Mouse (Mus musculus) cerebellum, postnatal 10 days (tissue): ENCODE measurements around the gene Mtch1.
"Not testable (repeated sequence)": the region's sequence is repeated elsewhere in the genome, so short reads cannot be mapped to it uniquely, and the experiment has no call there.

Source experiments
- DNase-seq, 2 experiments: peaks; one replicate each; pipeline ENCODE4 v3.0.0; 2021; ENCODE audit warnings: mixed read lengths in 2 of 2

Gene Mtch1

DNA sequence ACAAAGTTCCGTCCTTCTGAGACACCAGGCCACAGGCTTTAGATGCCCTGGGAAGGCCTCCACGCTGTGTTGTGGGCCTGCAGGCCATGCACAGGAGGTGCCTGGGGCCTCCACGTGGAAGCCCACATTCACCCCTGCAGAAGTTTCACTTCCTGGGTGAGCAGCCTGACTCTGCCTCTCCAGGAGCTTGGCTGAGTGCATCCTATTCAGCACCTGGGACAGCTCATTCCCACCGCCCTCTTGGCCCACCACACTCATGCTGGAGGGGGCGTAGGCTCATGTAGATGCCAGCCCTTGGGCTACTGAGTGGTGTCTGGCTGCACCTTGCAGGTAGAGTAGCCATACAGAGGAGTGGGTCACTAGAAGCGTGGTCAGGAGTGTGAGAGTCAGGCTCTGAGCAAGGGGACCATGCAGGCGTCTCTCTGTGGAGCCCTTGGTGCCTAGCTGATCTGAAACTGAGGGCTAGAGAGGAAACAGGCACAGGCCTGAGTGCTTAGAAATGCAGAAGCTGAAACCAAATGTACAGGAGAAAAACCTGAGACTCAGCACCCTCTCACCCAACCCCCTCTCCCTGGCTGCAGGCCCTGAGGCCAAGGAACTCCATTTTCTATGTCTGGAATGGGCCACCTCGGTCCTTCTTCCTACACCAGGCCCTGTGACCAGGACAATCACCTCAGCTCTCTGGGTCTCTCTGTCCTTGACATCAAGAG lies 14.4 kb upstream of the Mtch1 start:
- peak in 1 of 2 experiments; percentile 6 for DNase-seq

- DNase-seq: peak in 1 of 2 experiments; percentile 44
Observed at GRCm38 (mm10) chr17:29360761-29361221, 13.1 kb upstream of the Mtch1 start, which contains the start of gene Fgd2. Gene Fgd2 (plus strand): TSS chr17:29360914.

DNA sequence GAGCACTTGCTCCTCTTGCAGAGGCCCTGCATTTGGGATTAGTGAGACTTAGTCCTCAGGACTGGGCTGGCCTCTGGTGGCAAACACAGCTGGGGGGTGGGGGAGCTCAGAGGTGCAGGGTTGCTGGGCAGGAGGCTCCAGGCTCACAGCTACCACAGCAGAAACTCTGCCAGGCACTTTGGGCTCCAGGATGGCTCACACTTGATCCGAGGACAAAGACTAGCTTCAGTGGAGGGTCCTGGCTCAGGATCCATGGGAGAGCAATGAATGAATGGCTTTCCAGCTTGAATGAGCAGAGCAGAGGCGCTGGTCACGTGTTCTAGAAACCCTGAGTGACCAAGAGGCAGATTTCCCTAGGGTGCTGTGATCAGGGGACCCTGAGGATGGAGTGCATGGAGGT lies 11.2 kb upstream of the Mtch1 start:
- peak in 1 of 2 experiments; percentile 35 for DNase-seq

GRCm38 (mm10) chr17:29356882-29357281 lies 9.1 kb upstream of the Mtch1 start:
- DNase-seq: no peak

DNA sequence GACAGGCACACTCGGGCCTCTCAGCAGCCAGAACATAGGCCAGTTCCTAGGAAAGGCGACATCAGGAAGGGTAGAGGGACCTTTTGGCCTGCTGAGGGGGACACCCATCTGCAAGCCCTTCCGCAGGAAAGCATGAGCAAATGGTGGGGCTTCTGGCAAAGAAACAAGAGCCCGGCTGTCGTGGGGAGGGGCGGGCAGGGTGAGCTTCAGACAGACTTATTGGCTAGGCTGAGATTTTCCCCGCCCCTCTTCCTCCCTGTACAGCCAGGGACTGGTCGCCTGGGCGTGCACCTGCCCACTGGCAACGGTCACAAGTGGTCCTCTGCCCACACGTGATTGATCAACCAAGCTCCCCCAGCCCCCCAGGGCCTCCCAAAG lies 8.7 kb upstream of the Mtch1 start:
- DNase-seq: peak; percentile 94 to 96

- DNase-seq: peak; percentile 87 to 90
Observed at GRCm38 (mm10) chr17:29355841-29356478, 8.2 kb upstream of the Mtch1 start.

DNA sequence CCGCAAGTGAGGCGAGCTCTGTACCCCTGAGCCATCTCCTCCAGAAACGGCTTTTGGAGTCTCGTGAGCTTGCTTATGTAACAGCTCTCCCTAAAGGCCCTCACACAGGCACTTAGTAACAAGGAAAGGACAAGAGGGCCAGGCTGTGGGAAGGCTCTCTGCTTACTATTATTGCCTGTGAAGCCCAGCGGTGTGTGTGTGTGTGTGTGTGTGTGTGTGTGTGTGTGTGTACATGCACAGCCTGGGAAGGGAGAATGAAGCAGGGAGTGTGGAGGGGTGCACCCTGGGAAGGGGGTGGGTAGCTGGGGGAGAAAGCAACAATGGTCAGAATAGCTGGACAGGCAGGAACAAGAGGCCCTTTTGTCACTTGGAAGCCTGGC lies 7.7 kb upstream of the Mtch1 start:
- peak in 1 of 2 experiments; percentile 57 for DNase-seq

DNA sequence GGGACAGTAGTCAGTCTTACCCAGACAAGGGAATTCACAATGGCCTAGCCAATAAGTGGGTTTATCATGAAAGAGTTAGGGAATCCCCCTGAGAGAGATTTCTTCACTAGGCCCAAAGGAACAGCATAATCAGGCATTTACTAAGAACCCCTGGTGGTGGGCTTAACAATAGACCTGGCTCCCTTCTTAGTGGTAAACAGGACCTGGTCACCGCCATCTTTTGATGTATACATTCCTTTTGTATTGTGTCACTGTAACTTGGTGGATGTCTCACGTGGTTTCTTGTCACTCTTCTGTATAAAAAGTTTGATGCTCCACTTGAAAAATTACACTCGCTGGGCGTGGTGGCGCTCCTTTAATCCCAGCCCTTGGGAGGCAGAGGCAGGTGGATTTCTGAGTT lies 3.3 kb upstream of the Mtch1 start:
- DNase-seq: not testable (repeated sequence)

DNA sequence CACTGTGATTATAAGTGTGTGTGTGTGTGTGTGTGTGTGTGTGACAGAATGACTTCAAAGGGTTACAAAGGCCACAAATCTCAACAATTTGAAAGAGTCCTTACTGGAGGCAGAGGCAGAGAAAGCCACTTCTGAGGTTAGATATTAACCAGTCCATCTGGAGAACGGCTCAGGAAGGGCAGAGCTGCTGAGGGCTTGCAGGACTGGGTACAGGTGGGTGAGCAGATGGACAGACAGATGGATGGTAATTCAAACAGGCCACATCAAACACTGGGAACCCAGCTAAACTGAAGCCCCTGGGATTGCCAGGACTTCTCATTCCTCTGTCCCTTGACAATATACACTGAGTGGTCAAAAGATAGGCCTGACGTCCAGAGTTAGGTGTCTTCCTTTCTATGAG lies 1.3 kb upstream of the Mtch1 start:
- peak; percentile 59 to 60 for DNase-seq

DNA sequence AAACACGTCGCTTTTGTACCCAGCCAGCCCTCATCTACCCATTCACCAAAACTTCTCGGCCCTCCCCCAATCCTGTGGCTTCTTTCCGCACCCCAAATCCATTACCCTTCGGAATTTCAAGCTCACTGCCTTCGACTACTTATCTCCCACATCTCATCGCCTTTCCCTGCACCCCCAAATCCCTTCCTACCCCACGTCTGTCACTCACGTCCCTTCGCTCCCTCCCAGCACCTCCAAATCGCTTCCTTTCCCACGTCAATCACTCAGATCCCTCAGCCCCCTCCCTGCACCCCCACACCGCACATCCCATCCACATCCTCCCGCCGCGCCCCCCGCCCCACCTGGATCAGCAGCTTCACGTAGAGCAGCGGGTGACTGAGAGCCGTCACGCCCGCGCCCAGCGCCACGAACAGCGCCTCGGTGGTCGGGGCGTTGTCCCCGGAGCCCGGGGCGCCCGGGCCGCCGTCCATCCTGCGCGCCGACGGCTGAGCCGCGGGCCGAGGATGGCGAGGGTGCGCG lies 549 bp downstream of the Mtch1 start:
- DNase-seq: peak; percentile 74 to 77

- peak; percentile 80 to 81 for DNase-seq
Observed at GRCm38 (mm10) chr17:29346496-29347125, 1.1 kb downstream of the Mtch1 start.

- DNase-seq: peak; percentile 9 to 10
Observed at GRCm38 (mm10) chr17:29345272-29345671, 2.5 kb downstream of the Mtch1 start.

DNA sequence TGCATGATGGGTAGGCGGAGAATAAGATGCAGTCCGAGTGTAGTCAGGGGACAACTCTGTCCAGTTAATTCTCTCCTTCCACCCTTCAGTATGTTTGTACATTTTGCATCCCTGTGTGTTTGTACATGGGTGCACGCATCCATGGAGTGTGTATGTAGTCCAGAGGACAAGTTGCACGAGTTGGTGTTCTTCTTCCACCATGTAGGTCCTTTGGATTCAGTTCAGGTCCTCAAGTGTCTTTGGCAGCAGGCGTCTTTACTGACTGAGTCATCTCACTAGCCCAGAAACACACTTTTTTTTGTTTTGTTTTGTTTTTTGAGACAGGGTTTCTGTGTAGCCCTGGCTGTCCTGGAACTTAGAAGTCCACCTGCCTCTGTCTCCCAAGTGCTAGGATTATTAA lies 4.5 kb downstream of the Mtch1 start:
- no peak for DNase-seq

GRCm38 (mm10) chr17:29342010-29342910 lies 5.5 kb downstream of the Mtch1 start:
- DNase-seq: peak; percentile 25 to 35

GRCm38 (mm10) chr17:29341591-29342003 lies 6.1 kb downstream of the Mtch1 start:
- DNase-seq: peak in 1 of 2 experiments; percentile 53

DNA sequence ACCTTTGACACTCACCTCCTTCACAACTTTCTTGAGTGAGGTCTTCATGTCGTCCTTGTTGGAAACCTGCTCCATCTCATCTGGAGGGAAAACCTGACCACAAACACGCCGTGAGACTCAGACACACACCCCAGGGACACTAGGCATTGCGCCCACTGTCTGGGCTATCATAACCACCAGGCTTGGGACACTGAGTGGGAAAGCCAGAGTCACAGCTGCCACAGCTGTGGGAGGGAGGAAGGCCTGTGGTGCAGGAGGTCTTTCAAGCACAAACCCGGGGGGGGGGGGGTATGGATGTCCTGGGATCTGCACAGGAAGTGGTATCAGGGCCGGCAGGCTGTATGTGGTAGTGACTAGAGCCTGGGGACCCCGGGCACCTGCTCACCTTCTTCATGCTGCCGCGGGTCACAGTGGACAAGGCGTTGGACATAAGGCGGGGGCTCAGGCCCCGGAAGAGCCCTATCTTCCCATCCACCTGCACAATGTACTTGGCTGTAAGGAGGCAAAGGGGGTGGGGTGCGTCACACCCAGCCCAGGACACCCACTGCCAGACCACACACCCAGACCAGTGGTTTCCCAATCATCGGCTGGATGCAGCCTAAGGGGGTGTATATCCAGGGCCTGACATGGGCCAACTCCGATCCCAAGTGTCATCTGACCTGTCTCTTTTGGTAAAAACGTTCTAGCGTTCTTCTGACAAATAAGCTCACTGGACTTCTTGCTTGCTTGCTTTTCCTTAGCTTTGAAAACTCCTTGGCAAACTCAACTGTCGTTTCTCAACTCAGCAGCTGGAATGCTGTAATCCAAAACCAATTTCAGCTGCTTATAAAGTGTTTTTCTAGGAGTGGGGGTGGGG lies 7.1 kb downstream of the Mtch1 start:
- no peak for DNase-seq

GRCm38 (mm10) chr17:29339170-29339768 lies 8.5 kb downstream of the Mtch1 start:
- DNase-seq: peak; percentile 70 to 71

GRCm38 (mm10) chr17:29337979-29338823 lies 9.5 kb downstream of the Mtch1 start:
- peak; percentile 64 to 78 for DNase-seq

DNA sequence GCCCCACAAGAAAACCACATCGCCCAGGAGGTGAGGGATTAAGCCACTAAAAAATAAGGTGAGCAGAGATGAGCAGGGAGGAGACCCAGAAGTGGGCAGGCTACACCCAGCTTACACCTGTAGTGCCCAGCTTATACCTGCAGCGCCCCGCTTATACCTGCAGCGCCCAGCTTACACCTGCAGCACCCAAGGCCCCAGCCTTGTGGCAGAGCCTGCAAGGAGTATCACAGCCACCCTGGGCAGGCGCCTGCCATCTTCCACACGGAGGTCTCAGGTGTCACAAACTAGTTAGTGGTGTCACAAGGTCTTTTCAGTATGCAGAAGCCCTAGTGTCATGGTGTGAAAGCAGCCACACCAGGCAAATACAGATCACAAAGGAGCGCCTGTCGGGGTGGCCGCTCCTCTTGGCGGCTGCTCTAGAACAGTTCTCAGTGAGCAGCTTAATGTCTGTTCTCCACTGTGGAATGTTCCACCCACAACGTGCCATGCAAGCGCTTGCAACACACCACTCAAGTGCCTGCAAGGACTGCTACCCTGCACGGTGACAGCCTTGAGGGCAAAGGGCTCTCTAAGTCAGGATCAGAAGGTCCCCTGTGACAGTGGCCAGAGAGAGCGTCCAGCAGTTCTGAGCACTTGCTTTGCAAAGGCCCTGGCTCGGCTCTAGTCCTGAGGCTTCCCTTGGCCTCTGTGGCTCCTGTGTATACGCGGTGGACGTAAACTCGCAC lies 11.3 kb downstream of the Mtch1 start:
- DNase-seq: no peak
